Mouse (Mus musculus): ENCODE results near the gene C1qtnf1.

- TF ChIP-seq GATA1 (IDR thresholded peaks at IDR 0.05; ENCODE audit: borderline replicate concordance, low read length), result no peak
- no peak for TF ChIP-seq FLI1 (IDR thresholded peaks at IDR 0.05; ENCODE audit: low read length)
Measured at GRCm38 (mm10) chr11:118442691-118443090, 14.7 kb downstream of the C1qtnf1 start.
